Mouse (Mus musculus): ENCODE data around the gene Alad.

Gene Alad

DNA sequence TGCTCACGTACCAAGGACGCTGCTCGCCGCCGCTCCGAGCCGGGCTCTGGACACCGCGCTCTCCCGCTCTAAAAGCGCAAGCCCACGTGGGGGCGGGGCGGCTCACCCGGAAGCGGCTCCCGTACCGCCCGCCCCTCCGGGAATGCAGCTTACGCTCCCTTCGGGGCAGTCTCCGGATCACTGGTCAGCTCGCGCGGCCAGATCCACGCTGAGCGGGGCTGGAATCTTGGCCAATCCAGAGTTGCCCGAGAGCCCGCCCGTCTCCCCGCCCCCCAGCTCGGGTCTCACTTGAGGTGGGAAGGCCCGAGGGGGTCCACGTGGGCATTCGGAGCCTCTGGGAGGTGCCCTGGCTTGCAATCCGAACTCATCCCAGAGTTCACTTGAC, at the start of gene Alad:
Gene Alad (minus strand): TSS at position 70 of the 385 bp plus-strand sequence.
- DNase-seq = peak; percentile 89 to 93

- no peak for DNase-seq
Measured at GRCm38 (mm10) chr4:62568359-62568758, 48.6 kb upstream of the Alad start.

GRCm38 (mm10) chr4:62567696-62568095, 48.0 kb upstream of the Alad start:
- no peak for DNase-seq

DNA sequence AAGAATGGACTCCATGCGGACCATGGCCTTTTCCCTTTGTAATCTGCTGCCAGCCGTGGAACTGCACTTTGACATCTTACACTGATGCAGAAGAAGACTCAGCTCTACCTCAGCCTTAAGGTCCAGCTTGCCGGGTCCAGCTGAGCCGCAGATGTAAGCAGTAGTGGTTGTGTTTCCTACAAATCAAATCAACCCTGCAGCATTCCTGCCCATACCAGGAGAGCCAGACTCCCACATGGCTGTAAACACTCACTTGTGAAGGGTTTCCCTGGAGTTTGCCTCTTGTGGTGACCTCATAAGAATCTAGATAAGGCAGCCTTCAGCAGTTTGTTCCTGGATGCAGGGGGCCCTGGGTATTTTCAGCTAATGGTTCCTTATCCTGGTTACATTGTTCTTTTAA, 46.8 kb upstream of the Alad start:
- DNase-seq = peak; percentile 31 to 50

GRCm38 (mm10) chr4:62562006-62562405, 42.3 kb upstream of the Alad start:
- DNase-seq = no peak

DNA sequence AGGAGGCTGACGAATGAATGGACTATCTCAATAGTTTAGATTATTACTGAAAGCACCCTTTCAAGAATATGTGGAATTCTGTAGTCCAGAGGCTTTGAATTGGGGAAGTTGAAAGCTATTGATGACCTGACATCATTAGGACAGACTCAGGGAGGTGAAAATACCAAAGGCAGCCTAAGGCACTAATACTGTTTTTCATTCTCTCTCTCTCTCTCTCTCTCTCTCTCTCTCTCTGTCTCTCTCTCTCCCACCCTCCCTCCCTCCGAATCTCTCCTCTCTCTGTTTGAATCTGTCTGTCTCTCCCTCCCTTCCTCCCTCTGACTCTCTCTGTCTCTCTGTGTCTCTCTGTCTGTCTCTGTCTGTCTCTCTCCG, 41.9 kb upstream of the Alad start:
- DNase-seq = no peak

- DNase-seq = peak; percentile 69 to 76
Measured at GRCm38 (mm10) chr4:62560963-62561629, 41.4 kb upstream of the Alad start.

DNA sequence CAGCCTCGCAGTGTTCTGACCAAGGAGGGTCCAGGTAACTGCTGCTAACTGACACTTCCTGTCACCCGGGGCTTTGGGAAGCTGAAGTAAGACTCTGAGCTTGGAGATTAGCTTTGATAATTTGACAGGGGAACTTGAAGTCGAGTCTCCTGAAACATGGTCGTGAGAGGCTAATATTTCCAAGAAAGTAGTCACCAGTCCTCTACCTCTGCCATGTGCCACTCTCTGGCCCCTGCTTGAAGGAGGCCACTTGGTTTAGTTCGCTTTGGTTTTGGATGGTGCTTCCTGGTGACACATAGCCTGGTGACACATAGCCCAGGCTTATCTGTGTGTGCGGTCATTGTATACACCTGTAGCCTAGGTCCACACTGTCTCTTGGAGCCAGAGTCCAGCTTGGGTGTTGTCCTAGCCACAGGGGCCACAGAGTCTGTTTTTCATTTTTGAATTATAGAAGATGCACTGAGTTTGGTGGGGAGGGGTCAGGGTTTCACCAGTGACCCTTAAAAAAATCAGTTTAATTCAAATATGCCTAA, 40.1 kb upstream of the Alad start, which contains the start of gene Rgs3:
Gene Rgs3 (plus strand): TSS at position 51 of the 533 bp plus-strand sequence.
- no peak for DNase-seq

DNA sequence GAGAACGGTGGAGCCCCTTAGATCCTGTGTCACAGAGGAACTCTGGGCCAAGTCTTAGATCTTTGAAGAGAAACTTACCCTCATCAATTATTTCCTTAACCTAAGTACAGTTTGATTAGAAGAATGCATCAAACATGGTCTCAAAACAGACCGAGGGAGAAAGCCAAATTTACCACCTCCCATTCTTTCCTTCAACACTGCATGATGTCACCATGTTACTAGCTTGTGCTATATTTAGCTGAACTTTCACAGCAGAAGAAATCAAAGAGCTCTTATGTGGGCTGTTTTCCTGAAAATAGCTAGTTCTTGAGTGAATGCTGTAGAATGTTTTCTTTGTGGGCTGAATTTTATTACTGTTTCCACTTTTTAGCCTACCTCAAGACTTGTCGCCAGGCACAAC, 37.7 kb upstream of the Alad start:
- no peak for DNase-seq

- no peak for DNase-seq
Measured at GRCm38 (mm10) chr4:62551966-62552365, 32.2 kb upstream of the Alad start.

DNA sequence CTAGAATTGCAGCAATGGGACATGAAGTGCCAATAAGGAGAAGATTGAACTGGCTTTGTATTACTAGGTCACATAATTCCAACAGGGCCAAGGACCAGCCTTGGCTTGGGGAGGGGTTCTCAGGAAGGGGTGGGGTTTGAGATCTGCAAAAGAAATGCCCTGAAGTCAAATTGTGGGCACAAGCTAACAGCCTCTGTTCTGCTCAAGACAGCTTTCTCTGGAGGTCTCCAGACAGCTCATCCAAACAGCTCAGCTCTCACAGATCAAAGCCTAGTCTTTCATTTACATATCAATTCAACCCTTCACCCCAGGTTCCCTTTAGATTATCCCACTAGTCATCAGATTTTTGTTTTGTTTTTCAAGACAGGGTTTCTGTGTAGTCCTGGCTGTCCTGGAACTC, 25.1 kb upstream of the Alad start:
- no peak for DNase-seq

- no peak for DNase-seq
Measured at GRCm38 (mm10) chr4:62543782-62544181, 24.1 kb upstream of the Alad start.

- no peak for DNase-seq
Measured at GRCm38 (mm10) chr4:62541802-62542201, 22.1 kb upstream of the Alad start.

- no peak for DNase-seq
Measured at GRCm38 (mm10) chr4:62533729-62534128, 14.0 kb upstream of the Alad start.

DNA sequence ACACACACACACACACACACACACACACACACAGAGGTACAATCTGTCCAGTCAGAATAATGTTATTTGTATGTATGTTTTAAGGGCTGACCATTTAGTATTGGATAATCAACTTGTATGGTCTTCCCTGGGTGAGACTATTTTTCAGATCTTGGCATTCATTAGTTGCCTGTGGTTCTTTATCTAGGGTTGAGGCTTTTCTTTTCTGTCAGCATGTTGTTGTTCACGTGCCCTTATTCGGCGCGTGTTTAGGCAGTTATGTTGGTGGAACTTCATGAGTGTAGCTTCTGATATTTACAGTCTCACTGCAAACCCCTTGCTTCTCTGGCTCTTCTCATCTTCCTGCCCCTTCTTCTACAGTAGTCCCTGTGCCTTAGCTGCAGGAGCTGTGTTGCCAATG, 7.9 kb upstream of the Alad start:
- no peak for DNase-seq

GRCm38 (mm10) chr4:62526256-62526655, 6.5 kb upstream of the Alad start:
- no peak for DNase-seq

GRCm38 (mm10) chr4:62525489-62525811, 5.7 kb upstream of the Alad start:
- DNase-seq = no peak

DNA sequence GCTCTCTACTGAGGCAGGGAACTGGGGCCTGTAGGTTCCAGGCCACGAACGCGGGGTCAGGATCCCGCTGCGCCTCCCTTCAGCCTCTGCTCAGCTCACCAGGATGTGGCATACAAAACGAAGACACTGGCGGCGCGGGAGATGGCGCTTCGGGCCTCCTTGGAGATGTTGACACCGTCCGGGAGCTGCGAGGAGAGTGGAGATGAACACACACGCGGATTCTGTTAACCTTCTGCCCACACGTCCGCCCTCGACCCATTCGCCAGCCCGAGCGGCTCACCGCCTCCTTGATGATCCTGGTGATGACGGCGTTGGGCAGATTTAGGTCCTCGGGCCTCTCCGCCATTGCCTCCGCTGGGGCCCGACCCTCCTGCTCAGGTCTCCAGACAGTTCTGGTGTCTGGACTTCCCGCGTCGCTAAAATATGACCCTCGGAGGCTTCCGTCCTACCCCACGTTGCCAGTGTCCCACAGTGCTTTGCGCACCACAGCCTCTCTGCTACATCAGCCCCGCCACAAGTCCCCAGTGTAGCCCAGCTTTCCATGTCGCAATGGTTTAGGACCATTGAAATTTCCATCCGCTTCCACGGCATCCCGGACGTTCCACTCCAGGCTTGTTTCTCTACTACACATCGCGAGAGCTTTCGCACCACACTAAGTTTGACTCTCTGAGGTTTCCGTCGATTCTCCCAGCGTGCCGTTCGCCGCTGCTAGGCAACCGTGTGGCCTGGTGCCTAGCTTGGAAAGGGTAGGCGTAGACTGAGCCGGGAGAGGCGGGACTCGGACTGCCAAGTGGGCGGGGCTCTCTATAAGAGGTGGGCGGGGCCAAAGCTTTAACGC, 5.2 kb upstream of the Alad start, which contains the start of the genes Pole3 and 4933430I17Rik:
Gene Pole3 (minus strand): TSS at position 418 of the 838 bp plus-strand sequence.
Gene 4933430I17Rik (plus strand): TSS at position 719 of the 838 bp plus-strand sequence.
- DNase-seq = peak; percentile 96 to 98

GRCm38 (mm10) chr4:62520892-62521400, 1.2 kb upstream of the Alad start:
- DNase-seq = no peak

DNA sequence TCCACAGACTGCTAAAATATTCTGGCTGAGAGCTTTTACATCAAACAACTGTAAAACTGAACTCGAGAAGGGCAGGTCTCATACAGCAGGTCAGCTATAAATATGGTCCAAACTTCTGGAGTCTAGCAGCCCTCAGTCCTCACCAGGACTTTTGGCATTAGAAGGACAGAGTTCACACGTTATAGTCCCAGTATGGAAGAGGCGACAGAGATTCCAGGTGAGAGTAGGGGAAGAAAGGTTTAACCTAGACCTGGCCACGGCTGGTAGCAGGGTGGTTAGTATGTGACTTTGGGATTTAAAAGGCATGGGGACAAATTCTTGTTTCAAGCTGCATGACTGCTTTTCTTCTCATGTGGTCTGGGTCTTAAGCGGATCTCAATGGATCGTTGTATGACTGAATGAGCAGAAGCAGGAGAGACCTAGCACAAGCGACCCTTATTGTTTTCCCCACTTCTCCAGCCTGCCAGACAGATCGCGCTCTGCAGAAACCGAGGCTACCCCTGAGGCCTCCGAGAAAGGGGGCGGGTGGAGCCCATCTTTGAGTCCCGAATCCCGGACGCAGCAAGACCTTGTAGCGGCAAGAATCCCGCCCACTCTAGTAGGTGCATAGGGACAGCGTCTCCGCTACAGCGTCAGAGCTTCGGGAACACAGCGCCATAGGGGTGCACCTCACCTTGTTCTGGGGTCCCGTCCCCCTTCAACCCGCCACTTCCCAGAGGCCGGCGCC, 433 bp downstream of the Alad start:
- no peak for DNase-seq

- peak; percentile 63 to 67 for DNase-seq
Measured at GRCm38 (mm10) chr4:62518416-62519121, 1.1 kb downstream of the Alad start.

Measured in lung, adult 18-20 months (tissue).